Mouse (Mus musculus): Measurements from ENCODE around the gene Fmr1. TPM values are rescaled to one million over a fixed set of nuclear protein-coding genes. Genes with fewer than 3 reads are reported as not detected.
"Not testable (repeated sequence)": the region's sequence is repeated elsewhere in the genome, so short reads cannot be mapped to it uniquely, and the experiment has no call there.

The Fmr1 gene
- 61.3 and 66.7 TPM in 2 replicates for polyA plus RNA-seq (2016; fragmentation: Nextera tagmentation; extraction: Ambion mirVana)

DNA sequence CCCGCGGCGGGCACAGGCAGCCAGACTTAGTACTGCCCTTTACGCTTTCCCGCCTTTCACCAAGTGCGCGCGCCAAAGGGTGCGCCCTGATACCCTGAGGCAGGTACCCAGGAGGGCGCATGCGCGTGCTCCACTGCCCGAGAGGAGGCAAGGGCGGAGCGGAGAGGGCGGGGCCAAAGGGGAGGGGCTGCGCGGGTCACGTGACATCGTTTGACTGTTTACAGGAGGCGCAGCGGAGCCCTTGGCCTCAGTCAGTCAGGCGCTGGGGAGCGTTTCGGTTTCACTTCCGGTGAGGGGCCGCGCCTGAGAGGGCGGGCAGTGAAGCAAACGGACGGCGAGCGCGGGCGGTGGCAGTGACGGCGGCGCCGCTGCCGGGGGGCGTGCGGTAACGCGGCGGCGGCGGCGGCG, at the start of gene Fmr1:
Gene Fmr1 (plus strand): TSS at position 209 of the 408 bp plus-strand sequence.
- peak within 1 kb of the TSS; percentile 88 for H3K9ac ChIP-seq
- no peaks in the 10 kb centered on the region for H3K4me1 ChIP-seq (replicated peaks)
- H3K27me3 ChIP-seq (replicated peaks) = peaks cover 4% of the 10 kb centered on the region; the same call in 1 of the 2 replicates
- H3K9me3 ChIP-seq (replicated peaks) = 0 out of 2 replicates have a peak, but pooled peaks cover 7% of the 10 kb centered on the region
- ATAC-seq (ENCODE audit: insufficient number of reproducible peaks, low FRiP score) = peak; percentile 98
- WGBS = 14% methylated on average over 42 of the region's 49 CpGs
- H3K4me3 ChIP-seq = peak within 1 kb of the TSS; percentile 90
- peak within 1 kb of the TSS; percentile 94 for H3K27ac ChIP-seq (ENCODE audit: poor library complexity, severe bottlenecking)
- peak within 1 kb of the TSS; percentile 59 for H3K4me2 ChIP-seq
- no peaks in the 10 kb centered on the region for H3K36me3 ChIP-seq

DNA sequence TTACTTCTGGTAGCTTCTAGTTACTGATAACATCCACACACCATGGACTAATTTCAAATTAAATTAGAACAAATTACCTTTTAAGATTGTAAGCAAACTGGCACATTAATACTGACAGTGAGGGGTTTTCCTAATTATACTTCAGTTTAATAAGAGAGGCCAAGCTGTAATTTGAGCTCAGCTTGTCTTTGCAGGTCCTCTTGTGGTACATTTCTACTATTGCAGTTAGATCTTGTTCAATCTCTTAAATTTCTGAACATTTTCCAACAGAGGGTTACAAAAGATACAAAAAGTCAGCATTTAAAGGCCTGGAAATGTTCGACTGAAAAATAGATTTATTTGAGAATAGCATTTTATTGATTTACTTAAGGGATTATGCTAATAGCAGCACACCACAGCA, 36.7 kb upstream of the Fmr1 start:
- no peak for ATAC-seq (ENCODE audit: insufficient number of reproducible peaks, low FRiP score)
- Histone ChIP-seq H3K4me1 (replicated peaks) (no peaks in the 10 kb centered on the region), H3K9me3 (replicated peaks) (no peaks in the 10 kb centered on the region), H3K27ac (ENCODE audit: poor library complexity, severe bottlenecking) (no peak overlapping the region), H3K9ac (no peak overlapping the region), H3K27me3 (replicated peaks) (no peaks in the 10 kb centered on the region), H3K4me3 (no peak overlapping the region), H3K36me3 (no peaks in the 10 kb centered on the region), H3K4me2 (no peak overlapping the region)
- WGBS = 54% methylated on average over 1 of the region's 1 CpGs

GRCm38 (mm10) chrX:68645154-68645919, 33.0 kb upstream of the Fmr1 start:
- no peaks in the 10 kb centered on the region for H3K4me1 ChIP-seq (replicated peaks)
- no peaks in the 10 kb centered on the region for H3K9me3 ChIP-seq (replicated peaks)
- no peak overlapping the region for H3K4me2 ChIP-seq
- no peaks in the 10 kb centered on the region for H3K36me3 ChIP-seq
- H3K9ac ChIP-seq = no peak overlapping the region
- WGBS = 56% methylated on average over 7 of the region's 7 CpGs
- no peak for ATAC-seq (ENCODE audit: insufficient number of reproducible peaks, low FRiP score)
- no peaks in the 10 kb centered on the region for H3K27me3 ChIP-seq (replicated peaks)
- no peak overlapping the region for H3K4me3 ChIP-seq
- H3K27ac ChIP-seq (ENCODE audit: poor library complexity, severe bottlenecking) = no peak overlapping the region

- peak overlapping the region; percentile 59 for H3K4me2 ChIP-seq
- peak overlapping the region; percentile 90; the same call in 1 of the 2 replicates for H3K4me3 ChIP-seq
- H3K27me3 ChIP-seq (replicated peaks) = peaks cover 4% of the 10 kb centered on the region; the same call in 1 of the 2 replicates
- 0 out of 2 replicates have a peak, but pooled peaks cover 7% of the 10 kb centered on the region for H3K9me3 ChIP-seq (replicated peaks)
- no peaks in the 10 kb centered on the region for H3K4me1 ChIP-seq (replicated peaks)
- H3K9ac ChIP-seq = no peak overlapping the region
- H3K27ac ChIP-seq (ENCODE audit: poor library complexity, severe bottlenecking) = no peak overlapping the region
- no peak for ATAC-seq (ENCODE audit: insufficient number of reproducible peaks, low FRiP score)
- 22% methylated on average over 1 of the region's 1 CpGs for WGBS
- no peaks in the 10 kb centered on the region for H3K36me3 ChIP-seq
Measured at GRCm38 (mm10) chrX:68677508-68677907, 833 bp upstream of the Fmr1 start.

DNA sequence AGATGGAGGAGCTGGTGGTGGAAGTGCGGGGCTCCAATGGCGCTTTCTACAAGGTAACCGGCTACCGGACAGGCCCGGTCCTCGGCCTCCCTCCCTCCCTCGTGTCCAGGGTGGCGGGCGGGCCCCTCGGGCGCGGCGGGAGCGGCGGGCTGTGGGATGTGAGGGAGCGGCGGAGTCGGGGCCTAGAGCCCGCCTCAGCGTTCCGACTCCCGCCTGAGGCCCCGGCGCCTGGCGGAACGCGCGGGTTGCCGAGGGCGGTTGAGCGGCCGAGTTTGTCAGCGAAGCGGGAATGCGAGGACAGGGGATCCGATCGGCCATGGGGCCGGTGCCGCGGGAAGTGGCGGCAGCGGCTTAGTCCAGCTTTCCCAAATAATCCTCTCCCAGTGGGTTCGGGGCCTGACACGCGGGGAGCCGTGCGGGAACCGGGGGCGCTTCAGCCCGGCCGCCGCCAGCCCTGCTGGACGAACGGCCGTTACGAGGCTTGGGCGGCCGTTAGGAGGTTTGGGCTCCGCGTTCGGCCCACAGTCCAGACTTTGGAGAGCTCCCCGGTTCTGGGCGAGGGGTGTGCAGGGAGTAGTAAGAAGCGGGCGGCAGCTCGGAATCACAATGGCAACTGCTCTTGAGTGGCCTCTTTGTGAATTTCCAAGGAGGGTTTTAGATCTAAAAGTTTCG, 610 bp downstream of the Fmr1 start:
- H3K36me3 ChIP-seq = no peaks in the 10 kb centered on the region
- peaks cover 4% of the 10 kb centered on the region; the same call in 1 of the 2 replicates for H3K27me3 ChIP-seq (replicated peaks)
- WGBS = 8% methylated on average over 67 of the region's 67 CpGs

DNA sequence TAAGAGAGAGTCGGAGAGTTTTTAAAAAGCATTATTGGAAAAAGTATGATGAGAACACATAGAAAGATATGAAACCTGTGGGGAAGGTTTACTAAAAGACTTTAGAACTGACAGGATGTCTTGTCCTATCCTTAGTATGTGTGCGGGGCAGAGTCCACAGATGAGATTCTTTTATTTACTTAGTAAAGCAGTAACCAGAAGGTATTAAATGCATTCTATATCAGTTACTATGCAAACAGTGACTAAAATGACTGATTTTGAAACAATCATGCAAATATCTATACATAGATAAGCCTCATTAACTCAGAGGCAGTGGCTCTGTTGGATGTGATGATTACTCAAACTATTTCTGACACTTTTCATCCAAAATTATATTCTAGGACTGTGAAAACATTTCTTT, 6.4 kb downstream of the Fmr1 start:
- H3K4me2 ChIP-seq = no peak overlapping the region
- no peak overlapping the region for H3K4me3 ChIP-seq
- no peaks in the 10 kb centered on the region for H3K9me3 ChIP-seq (replicated peaks)
- no peak for ATAC-seq (ENCODE audit: insufficient number of reproducible peaks, low FRiP score)
- no peaks in the 10 kb centered on the region for H3K36me3 ChIP-seq
- no peaks in the 10 kb centered on the region for H3K4me1 ChIP-seq (replicated peaks)
- H3K27me3 ChIP-seq (replicated peaks) = no peaks in the 10 kb centered on the region
- WGBS = 86% methylated on average over 2 of the region's 2 CpGs
- H3K9ac ChIP-seq = no peak overlapping the region
- no peak overlapping the region for H3K27ac ChIP-seq (ENCODE audit: poor library complexity, severe bottlenecking)

More for the DNA sequence above, 610 bp downstream of the Fmr1 start:
- ATAC-seq (ENCODE audit: insufficient number of reproducible peaks, low FRiP score) = peak; percentile 78
- Histone ChIP-seq H3K9ac (peak overlapping the region; percentile 88), H3K4me1 (replicated peaks) (no peaks in the 10 kb centered on the region), H3K9me3 (replicated peaks) (0 out of 2 replicates have a peak, but pooled peaks cover 7% of the 10 kb centered on the region), H3K4me2 (peak overlapping the region; percentile 56), H3K27ac (ENCODE audit: poor library complexity, severe bottlenecking) (peak overlapping the region; percentile 94), H3K4me3 (peak overlapping the region; percentile 90)

DNA sequence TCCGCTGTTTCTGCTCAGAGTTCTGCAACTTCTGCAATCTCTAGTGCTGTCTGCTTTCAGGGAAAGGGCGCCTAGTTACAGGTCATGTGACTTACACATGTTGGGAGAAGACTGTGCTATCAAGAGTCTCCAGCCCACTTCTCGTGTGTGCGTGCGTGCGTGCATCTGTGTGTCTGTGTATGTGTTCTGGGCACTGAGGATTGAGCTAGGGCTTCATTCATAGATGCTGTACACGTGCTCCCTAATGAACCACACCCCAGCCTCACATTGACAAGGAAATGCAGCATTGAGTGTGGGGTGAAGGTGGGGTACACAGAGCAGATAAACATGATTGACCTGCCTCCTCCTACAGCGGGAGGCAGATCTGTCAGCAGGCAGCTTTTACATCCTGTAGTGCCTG, 13.6 kb downstream of the Fmr1 start:
- H3K27me3 ChIP-seq (replicated peaks); H3K27ac ChIP-seq (ENCODE audit: poor library complexity, severe bottlenecking); H3K4me1 ChIP-seq (replicated peaks); ATAC-seq (ENCODE audit: insufficient number of reproducible peaks, low FRiP score); H3K9me3 ChIP-seq (replicated peaks); H3K4me2 ChIP-seq; H3K36me3 ChIP-seq; H3K9ac ChIP-seq; H3K4me3 ChIP-seq: not testable (repeated sequence)
- WGBS = 77% methylated on average over 8 of the region's 8 CpGs

DNA sequence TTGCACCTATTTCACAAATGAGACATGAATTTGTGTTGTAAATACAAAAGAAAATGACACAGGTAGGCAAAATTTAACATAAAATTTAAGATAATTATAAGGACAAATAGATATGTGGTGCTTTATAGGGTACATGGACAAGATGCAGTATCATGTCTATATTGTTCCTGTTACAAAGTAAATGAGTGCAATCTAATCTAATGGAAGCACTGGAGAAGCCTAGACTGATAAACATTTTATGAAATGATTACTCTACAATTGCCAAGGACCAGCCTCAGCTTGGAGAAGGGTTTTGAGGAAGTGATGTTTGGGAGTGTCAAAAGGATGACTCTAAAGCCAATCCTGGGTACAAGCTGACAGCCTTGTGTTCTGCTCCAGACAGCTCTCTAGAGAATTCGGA, 58.6 kb downstream of the Fmr1 start:
- H3K9me3 ChIP-seq (replicated peaks) = no peaks in the 10 kb centered on the region
- ATAC-seq (ENCODE audit: insufficient number of reproducible peaks, low FRiP score) = no peak
- H3K9ac ChIP-seq = no peak overlapping the region
- H3K27ac ChIP-seq (ENCODE audit: poor library complexity, severe bottlenecking) = no peak overlapping the region
- no peaks in the 10 kb centered on the region for H3K36me3 ChIP-seq
- no peak overlapping the region for H3K4me3 ChIP-seq
- 54% methylated on average over 1 of the region's 1 CpGs for WGBS
- H3K4me1 ChIP-seq (replicated peaks) = no peaks in the 10 kb centered on the region
- H3K27me3 ChIP-seq (replicated peaks) = no peaks in the 10 kb centered on the region
- no peak overlapping the region for H3K4me2 ChIP-seq

GRCm38 (mm10) chrX:68740088-68740487, 61.7 kb downstream of the Fmr1 start:
- Histone ChIP-seq H3K9ac (no peak overlapping the region), H3K27me3 (replicated peaks) (no peaks in the 10 kb centered on the region), H3K4me3 (no peak overlapping the region), H3K4me1 (replicated peaks) (no peaks in the 10 kb centered on the region), H3K4me2 (no peak overlapping the region), H3K27ac (ENCODE audit: poor library complexity, severe bottlenecking) (no peak overlapping the region), H3K36me3 (no peaks in the 10 kb centered on the region), H3K9me3 (replicated peaks) (no peaks in the 10 kb centered on the region)
- ATAC-seq (ENCODE audit: insufficient number of reproducible peaks, low FRiP score) = no peak
- 45% methylated on average over 2 of the region's 2 CpGs for WGBS

GRCm38 (mm10) chrX:68761606-68762005, 83.3 kb downstream of the Fmr1 start, which contains the start of gene Fmr1nb:
Fmr1nb (plus strand) TSS chrX:68761839.
- WGBS = 74% methylated on average over 15 of the region's 15 CpGs
- Histone ChIP-seq H3K4me3 (no peak within 1 kb of the TSS), H3K4me2 (no peak within 1 kb of the TSS), H3K27ac (ENCODE audit: poor library complexity, severe bottlenecking) (no peak within 1 kb of the TSS), H3K9me3 (replicated peaks) (no peaks in the 10 kb centered on the region), H3K36me3 (no peaks in the 10 kb centered on the region), H3K9ac (no peak within 1 kb of the TSS), H3K27me3 (replicated peaks) (no peaks in the 10 kb centered on the region), H3K4me1 (replicated peaks) (no peaks in the 10 kb centered on the region)
- no peak for ATAC-seq (ENCODE audit: insufficient number of reproducible peaks, low FRiP score)
